Mouse (Mus musculus): ENCODE results near the gene Amigo1. TPM values are rescaled to one million over a fixed set of nuclear protein-coding genes. Genes with fewer than 3 reads are reported as not detected.

The Amigo1 gene
- polyA plus RNA-seq, 1 experiment from 2014 or later: 4.1 TPM

DNA sequence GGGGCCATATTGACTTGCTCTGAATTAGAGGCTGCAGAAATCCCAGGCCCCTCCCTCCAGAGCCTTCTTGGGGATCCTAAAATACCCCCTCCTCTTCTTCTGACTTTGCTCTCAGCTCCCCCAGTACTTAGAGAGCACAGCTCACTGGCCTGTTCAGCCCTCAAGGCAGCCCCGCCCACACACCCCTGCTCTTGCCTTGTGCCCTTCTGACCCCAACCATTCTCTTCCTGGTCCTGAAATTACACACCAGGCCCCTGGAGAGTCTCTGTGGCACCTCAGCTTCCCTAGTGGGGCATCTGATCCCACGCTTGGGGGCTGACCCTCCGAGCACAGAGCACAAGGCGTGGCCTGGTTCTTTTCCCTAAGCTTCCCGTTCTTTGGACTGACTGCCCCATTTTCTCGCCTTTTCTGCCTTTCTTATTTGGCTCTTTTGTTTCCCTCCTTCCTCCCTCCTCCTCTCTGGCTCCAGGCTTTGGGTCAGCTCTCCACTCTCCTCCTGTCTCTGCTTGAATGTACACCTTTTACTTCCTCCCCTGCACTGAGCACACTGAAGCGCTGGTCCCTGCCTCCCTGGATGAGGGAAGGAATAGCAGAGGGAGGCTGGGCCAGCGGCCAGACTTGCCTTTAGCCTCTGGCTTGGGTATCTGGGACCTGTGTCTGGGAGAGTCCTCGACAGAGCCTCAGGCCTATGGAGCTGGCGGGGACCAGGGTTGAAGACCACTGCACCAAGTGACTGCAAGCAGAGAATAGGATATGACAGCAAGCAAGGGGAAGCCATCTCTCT is 20.4 kb upstream of the Amigo1 start:
- peaks cover 50% of the 10 kb centered on the region for H3K4me1 ChIP-seq
- H3K27ac ChIP-seq (replicated peaks): peak overlapping the region; percentile 82
- WGBS: 24% methylated on average over 10 of the region's 10 CpGs
- peaks cover 23% of the 10 kb centered on the region for H3K27me3 ChIP-seq (ENCODE audit: low read depth, poor library complexity, severe bottlenecking)
- DNase-seq (ENCODE audit: low spot score): peak; percentile 37
- H3K9me3 ChIP-seq (replicated peaks): no peaks in the 10 kb centered on the region
- no peaks in the 10 kb centered on the region for H3K36me3 ChIP-seq
- peak overlapping the region; percentile 26; the same call in 1 of the 2 replicates for H3K4me3 ChIP-seq

DNA sequence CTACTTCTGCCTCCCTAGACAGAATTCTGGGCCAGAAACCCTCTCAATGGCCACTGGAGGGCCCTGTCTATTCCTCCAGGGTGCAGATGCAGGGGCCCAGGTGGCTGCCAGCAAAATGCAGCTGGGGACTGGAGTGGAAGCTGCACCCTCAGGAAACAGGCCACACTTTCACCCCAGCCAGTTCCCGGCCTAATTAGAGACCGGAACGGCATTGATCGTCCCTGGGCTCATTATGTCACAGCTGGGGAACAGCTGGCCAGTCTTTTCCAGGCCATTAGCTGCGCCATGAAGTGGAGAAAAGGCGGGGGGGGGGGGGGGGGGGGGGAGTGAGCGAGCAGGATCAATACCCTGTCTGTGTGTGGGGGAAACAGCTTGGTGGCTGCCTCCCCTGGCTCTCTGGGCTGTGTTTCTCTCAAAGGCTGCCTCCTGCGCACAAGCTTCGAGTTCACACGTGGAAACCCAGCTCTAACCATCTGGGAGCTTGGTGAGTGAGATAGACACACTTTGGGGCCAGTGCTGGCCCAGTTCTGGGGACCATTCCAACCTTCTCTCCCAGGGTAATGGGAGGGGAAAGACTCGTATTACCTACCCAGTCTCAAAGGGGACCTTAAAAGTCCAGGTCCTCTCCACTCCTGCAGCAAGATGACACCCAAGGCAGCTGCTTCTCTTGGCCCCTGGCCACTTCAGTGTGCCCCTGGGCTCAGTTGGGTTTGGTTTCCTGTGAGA is 19.5 kb upstream of the Amigo1 start:
- Histone ChIP-seq H3K27me3 (ENCODE audit: low read depth, poor library complexity, severe bottlenecking) (peaks cover 23% of the 10 kb centered on the region), H3K4me3 (0 out of 2 replicates have a peak overlapping the region, but pooled peaks have one; percentile 20), H3K9me3 (replicated peaks) (no peaks in the 10 kb centered on the region), H3K4me1 (peaks cover 50% of the 10 kb centered on the region), H3K36me3 (no peaks in the 10 kb centered on the region), H3K27ac (replicated peaks) (peak overlapping the region; percentile 82)
- DNase-seq (ENCODE audit: low spot score): peak; percentile 65
- WGBS: 12% methylated on average over 9 of the region's 11 CpGs

DNA sequence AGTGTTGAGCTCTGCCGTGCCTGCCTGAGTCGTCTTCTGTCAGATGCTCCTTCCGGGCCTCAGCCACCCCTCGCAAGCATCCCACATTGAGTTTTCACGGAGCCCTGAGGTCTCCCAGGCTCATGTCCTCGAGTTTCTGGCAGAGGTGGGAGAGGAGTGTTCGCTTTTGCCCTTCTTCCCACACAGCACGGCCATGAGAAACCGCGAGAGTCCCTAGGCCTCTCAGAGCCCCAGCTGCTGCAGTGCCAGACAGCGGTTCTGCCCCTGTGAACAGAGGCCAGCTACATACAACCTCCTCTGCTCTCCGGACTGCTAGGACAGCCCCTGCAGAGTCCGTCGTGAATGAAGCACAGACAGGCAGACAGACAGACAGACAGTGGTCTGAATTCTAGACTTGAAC is 18.6 kb upstream of the Amigo1 start:
- 60% methylated on average over 14 of the region's 14 CpGs for WGBS
- Histone ChIP-seq H3K36me3 (no peaks in the 10 kb centered on the region), H3K27me3 (ENCODE audit: low read depth, poor library complexity, severe bottlenecking) (peaks cover 23% of the 10 kb centered on the region), H3K9me3 (replicated peaks) (no peaks in the 10 kb centered on the region), H3K4me3 (no peak overlapping the region), H3K27ac (replicated peaks) (peak overlapping the region; percentile 82), H3K4me1 (peaks cover 50% of the 10 kb centered on the region)
- DNase-seq (ENCODE audit: low spot score): no peak

DNA sequence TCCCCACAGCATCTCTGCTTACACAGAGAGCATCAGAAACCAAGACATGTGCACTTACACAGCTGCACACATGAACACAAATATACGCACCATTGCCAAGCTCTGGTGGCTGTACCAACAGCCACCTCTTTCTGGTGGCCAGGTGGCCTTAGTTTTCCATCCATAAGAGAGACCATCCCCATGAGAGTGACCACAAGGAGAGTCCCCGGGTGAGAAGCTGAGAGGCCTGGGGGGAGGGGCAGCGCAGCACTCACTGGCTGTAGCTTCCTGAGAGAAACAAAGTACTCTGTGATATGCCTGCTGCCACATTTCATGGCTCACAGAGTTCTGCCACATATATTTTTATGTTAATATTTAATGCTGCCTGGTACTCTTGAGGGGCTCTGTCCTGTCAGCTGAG is 16.9 kb upstream of the Amigo1 start:
- no peak overlapping the region for H3K4me3 ChIP-seq
- no peak for DNase-seq (ENCODE audit: low spot score)
- H3K4me1 ChIP-seq: peaks cover 50% of the 10 kb centered on the region
- no peaks in the 10 kb centered on the region for H3K36me3 ChIP-seq
- no peaks in the 10 kb centered on the region for H3K9me3 ChIP-seq (replicated peaks)
- H3K27me3 ChIP-seq (ENCODE audit: low read depth, poor library complexity, severe bottlenecking): peaks cover 20% of the 10 kb centered on the region
- H3K27ac ChIP-seq (replicated peaks): peak overlapping the region; percentile 82; the same call in 1 of the 2 replicates
- WGBS: 46% methylated on average over 3 of the region's 3 CpGs

DNA sequence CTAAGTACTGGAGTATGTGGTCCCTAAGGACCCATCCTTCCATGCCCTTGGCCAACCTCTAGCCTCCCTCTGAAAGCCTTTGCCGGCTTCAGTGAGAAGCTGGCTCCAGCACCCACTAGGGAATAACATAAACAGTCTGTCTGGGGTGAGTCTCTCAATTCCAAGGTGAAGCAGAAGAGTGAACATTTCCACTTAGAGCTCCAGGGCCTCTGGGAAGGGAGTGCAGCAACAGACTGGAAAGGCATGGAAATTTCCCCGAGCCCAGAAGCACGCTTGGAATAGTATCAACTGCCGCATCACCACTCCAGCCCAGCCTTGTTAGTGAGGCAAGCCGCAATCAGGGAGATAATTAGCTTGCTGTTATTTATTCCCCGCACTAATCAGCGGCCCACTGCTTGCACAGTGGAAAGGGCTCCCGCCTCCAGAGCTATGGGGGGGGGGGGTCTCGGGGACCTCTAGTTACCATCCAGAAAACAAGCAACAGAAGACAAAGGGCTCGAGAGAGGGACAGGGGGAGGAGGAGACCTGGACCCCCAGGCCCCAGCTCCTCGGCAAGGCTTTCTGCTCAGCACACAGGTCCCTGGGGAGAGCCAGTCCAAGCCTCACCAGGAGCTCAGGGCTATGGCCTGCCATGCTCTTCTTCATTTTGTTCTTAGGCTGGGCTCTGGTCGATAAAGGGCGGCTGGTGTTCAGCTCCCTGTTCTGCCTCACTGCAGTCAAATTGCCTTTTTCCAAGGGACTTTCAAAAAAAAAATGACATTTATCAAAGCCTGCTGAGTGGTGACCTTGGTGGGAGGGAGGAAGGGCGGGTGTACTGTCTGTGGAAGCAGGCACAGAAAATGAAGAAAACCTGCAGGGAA is 11.2 kb upstream of the Amigo1 start:
- H3K27ac ChIP-seq (replicated peaks): peak overlapping the region; percentile 53
- no peaks in the 10 kb centered on the region for H3K36me3 ChIP-seq
- no peaks in the 10 kb centered on the region; the same call in 1 of the 2 replicates for H3K27me3 ChIP-seq (ENCODE audit: low read depth, poor library complexity, severe bottlenecking)
- no peak for DNase-seq (ENCODE audit: low spot score)
- H3K4me3 ChIP-seq: no peak overlapping the region
- 43% methylated on average over 14 of the region's 14 CpGs for WGBS
- no peaks in the 10 kb centered on the region for H3K9me3 ChIP-seq (replicated peaks)
- H3K4me1 ChIP-seq: peaks cover 11% of the 10 kb centered on the region

DNA sequence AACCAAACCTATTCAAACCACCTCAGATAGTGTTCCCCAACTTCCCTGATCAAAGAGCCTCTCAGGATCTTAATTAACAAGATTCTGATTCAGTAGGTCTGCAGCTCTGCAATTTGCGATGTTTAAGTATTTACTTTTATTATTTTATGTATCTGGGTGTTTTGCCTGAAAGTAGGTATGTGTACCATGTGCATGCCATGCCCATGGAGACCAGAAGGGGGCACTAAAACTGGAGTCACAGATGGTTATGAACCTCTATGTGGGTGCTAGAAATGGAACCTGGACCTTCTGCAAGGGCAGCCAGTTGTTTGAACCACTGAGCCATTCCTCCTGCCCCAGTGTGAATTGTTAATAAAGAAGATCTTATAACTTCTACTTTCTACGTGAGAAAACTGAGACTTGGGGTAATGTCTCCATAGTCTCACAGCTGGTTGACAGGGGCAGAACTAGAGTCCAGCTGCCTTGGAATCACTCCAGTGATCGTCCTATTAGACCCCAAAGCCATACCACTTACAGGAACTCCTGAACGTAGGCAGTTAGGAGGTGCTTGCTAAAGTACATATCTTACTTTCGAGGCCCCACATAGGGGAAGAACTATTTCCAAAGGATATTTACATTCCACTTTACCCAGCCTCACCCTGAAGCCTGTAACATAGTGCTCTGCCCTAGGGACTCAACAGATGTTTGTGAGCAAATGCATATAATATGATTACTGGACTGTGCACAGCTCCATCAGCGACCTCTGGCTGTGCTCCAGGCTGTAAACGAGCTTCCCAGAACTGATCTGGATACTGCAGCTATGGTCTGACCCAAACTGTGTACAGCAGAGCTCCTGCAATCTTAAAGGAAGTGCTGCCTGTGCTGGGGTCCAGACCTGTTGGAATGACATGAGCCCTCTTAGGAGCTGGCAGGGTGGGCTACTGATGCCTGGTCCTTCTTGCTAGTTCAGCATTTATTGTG is 7.1 kb upstream of the Amigo1 start:
- no peaks in the 10 kb centered on the region for H3K36me3 ChIP-seq
- H3K9me3 ChIP-seq (replicated peaks): no peaks in the 10 kb centered on the region
- no peak overlapping the region for H3K27ac ChIP-seq (replicated peaks)
- 91% methylated on average over 7 of the region's 7 CpGs for WGBS
- DNase-seq (ENCODE audit: low spot score): no peak
- peaks cover 11% of the 10 kb centered on the region for H3K4me1 ChIP-seq
- H3K4me3 ChIP-seq: no peak overlapping the region
- peaks cover 5% of the 10 kb centered on the region for H3K27me3 ChIP-seq (ENCODE audit: low read depth, poor library complexity, severe bottlenecking)

DNA sequence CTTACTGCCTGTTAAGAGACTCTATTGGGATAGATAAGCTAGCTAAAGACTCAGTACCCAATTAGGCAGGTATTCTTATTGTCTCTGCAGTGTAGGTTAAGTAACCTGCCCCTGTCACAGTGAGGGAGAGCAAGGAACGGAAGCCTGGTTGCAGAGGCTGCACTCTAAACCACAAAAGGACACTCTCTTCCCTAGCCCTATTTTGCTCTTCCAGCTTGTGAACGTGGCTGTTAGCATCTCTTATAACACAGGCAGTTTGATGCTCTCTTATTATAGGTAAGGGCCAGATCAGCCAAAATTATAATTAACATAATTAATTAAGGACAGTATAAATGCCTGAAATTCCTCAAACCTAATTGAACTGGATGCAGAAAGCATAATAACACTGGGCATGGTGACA is 5.6 kb upstream of the Amigo1 start:
- H3K27me3 ChIP-seq (ENCODE audit: low read depth, poor library complexity, severe bottlenecking): peaks cover 19% of the 10 kb centered on the region
- no peaks in the 10 kb centered on the region for H3K9me3 ChIP-seq (replicated peaks)
- no peak overlapping the region for H3K4me3 ChIP-seq
- H3K27ac ChIP-seq (replicated peaks): no peak overlapping the region
- no peak for DNase-seq (ENCODE audit: low spot score)
- 52% methylated on average over 2 of the region's 2 CpGs for WGBS
- peaks cover 5% of the 10 kb centered on the region for H3K4me1 ChIP-seq
- no peaks in the 10 kb centered on the region for H3K36me3 ChIP-seq

DNA sequence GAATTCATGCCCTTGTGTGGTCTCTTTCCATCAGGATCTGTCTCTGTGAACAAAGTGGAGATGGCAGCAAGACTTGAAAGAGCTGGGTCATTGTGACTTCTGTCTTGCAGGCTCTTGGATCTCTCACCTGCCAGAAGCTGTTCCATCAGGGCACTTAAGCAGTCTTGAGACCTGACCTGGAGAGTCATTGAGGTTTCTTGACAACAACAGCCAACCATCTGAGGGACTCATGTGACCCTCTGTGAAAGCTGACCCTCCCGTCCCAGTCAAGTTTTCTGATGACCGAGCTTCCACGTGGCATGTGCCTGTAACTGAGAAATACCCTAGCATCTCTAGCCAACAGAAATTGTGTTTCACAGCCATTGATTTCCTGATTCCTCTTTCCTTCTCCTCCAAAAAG is 1.4 kb upstream of the Amigo1 start:
- peaks cover 29% of the 10 kb centered on the region for H3K4me1 ChIP-seq
- DNase-seq (ENCODE audit: low spot score): no peak
- H3K27me3 ChIP-seq (ENCODE audit: low read depth, poor library complexity, severe bottlenecking): peaks cover 45% of the 10 kb centered on the region
- H3K4me3 ChIP-seq: no peak overlapping the region
- no peak overlapping the region for H3K27ac ChIP-seq (replicated peaks)
- H3K36me3 ChIP-seq: peaks cover 12% of the 10 kb centered on the region
- 84% methylated on average over 3 of the region's 3 CpGs for WGBS
- no peaks in the 10 kb centered on the region for H3K9me3 ChIP-seq (replicated peaks)

DNA sequence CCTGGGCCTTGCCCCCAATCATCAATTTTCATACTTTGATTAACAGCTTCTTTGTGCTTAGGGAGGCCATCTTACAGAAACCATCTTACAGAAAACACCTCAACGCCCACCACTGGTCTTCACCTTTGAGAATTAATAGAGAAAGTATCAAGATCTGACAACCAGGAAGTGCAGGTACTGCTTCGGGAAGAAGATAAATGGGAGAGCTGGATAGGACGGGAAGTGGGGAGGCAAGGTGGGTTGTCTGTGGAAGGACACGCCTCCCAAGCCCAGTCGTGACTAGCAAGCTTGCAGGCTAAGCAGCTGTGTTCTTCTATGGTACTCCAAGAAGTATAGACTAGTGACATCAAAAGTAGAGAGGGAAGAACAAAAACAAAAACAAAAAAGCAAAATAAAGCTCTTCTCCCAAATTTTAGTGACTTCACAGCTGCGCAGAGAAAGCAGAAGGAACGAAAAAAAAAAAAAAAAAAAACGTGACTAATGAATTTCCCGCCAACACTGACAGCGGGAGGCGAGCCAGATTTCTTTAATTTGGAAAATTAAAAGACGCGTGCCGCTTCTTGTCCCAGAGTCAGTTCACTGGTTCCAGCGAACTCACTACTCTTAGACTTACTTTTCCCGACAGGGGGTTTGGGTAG is 556 bp upstream of the Amigo1 start:
- WGBS: 3% methylated on average over 16 of the region's 16 CpGs
- no peak for DNase-seq (ENCODE audit: low spot score)
- Histone ChIP-seq H3K36me3 (peaks cover 12% of the 10 kb centered on the region), H3K27me3 (ENCODE audit: low read depth, poor library complexity, severe bottlenecking) (peaks cover 45% of the 10 kb centered on the region), H3K4me1 (peaks cover 29% of the 10 kb centered on the region), H3K4me3 (peak overlapping the region; percentile 87), H3K9me3 (replicated peaks) (no peaks in the 10 kb centered on the region), H3K27ac (replicated peaks) (peak overlapping the region; percentile 87)

DNA sequence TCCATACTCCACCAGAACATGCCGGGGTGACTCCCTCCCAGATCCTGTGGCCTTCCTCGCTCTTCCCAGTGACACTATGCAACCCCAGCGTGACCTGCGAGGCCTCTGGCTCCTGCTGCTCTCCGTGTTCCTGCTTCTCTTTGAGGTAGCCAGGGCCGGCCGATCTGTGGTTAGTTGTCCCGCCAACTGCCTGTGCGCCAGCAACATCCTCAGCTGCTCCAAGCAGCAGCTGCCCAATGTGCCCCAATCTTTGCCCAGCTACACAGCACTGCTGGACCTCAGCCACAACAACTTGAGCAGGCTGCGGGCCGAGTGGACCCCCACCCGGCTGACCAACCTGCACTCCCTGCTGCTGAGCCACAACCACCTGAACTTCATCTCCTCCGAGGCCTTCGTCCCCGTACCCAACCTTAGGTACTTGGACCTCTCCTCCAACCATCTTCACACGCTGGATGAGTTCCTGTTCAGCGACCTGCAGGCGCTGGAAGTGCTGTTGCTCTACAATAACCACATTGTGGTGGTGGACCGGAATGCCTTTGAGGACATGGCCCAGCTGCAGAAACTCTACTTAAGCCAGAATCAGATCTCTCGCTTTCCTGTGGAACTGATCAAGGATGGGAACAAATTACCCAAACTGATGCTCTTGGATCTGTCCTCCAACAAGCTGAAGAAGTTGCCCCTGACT is 1.1 kb downstream of the Amigo1 start:
- no peak for DNase-seq (ENCODE audit: low spot score)
- Histone ChIP-seq H3K27ac (replicated peaks) (no peak overlapping the region), H3K9me3 (replicated peaks) (no peaks in the 10 kb centered on the region), H3K36me3 (peaks cover 12% of the 10 kb centered on the region), H3K4me3 (peak overlapping the region; percentile 87), H3K4me1 (peaks cover 29% of the 10 kb centered on the region), H3K27me3 (ENCODE audit: low read depth, poor library complexity, severe bottlenecking) (peaks cover 45% of the 10 kb centered on the region)
- WGBS: 61% methylated on average over 20 of the region's 20 CpGs
